Mouse (Mus musculus) liver, adult (tissue): ENCODE results near the gene Adamts17.
A peak's percentile ranks its signal among the peaks of the same experiment; 100 is the strongest.

Source experiments
- GATA4 ChIP-seq: IDR thresholded peaks from 2 replicates; pipeline ENCODE4 v1.6.1; 2014; ENCODE audit warnings: mild to moderate bottlenecking, low read length; ENCODE audit not compliant: insufficient replicate concordance

Adamts17 gene

GRCm38 (mm10) chr7:66970974-66971373, 131.4 kb downstream of the Adamts17 start:
- no peak for TF ChIP-seq GATA4

- no peak for TF ChIP-seq GATA4
These were observed 135.3 kb downstream of the Adamts17 start for GRCm38 (mm10) chr7:66974859-66975258.

- TF ChIP-seq GATA4, result no peak
These were observed 136.8 kb downstream of the Adamts17 start for GRCm38 (mm10) chr7:66976371-66976770.

- TF ChIP-seq GATA4, result no peak
These were observed 142.1 kb downstream of the Adamts17 start for GRCm38 (mm10) chr7:66981591-66981990.

- TF ChIP-seq GATA4, result no peak
These were observed 142.5 kb downstream of the Adamts17 start for GRCm38 (mm10) chr7:66982084-66982483.

GRCm38 (mm10) chr7:66987671-66988070, 148.1 kb downstream of the Adamts17 start:
- no peak for TF ChIP-seq GATA4

- no peak for TF ChIP-seq GATA4
These were observed 148.9 kb downstream of the Adamts17 start for GRCm38 (mm10) chr7:66988441-66988840.

GRCm38 (mm10) chr7:66989357-66990045, 150.0 kb downstream of the Adamts17 start:
- TF ChIP-seq GATA4, result no peak

GRCm38 (mm10) chr7:66998821-66999220, 159.3 kb downstream of the Adamts17 start:
- no peak for TF ChIP-seq GATA4

GRCm38 (mm10) chr7:67003648-67004047, 164.1 kb downstream of the Adamts17 start:
- TF ChIP-seq GATA4, result no peak

GRCm38 (mm10) chr7:67004220-67004619, 164.7 kb downstream of the Adamts17 start:
- no peak for TF ChIP-seq GATA4

- no peak for TF ChIP-seq GATA4
These were observed 170.3 kb downstream of the Adamts17 start for GRCm38 (mm10) chr7:67009841-67010240.

- no peak for TF ChIP-seq GATA4
These were observed 172.6 kb downstream of the Adamts17 start for GRCm38 (mm10) chr7:67012011-67012751.

- peak; percentile 80; the same call in 1 of the 2 replicates for TF ChIP-seq GATA4
These were observed 173.8 kb downstream of the Adamts17 start for GRCm38 (mm10) chr7:67013211-67013895.

- no peak for TF ChIP-seq GATA4
These were observed 180.4 kb downstream of the Adamts17 start for GRCm38 (mm10) chr7:67019937-67020336.

GRCm38 (mm10) chr7:67026114-67027070, 186.9 kb downstream of the Adamts17 start:
- TF ChIP-seq GATA4, result no peak
